Mouse (Mus musculus) heart, embryonic 12.5 days (tissue): ENCODE measurements around the gene Tapt1. TPM values are rescaled to one million over a fixed set of nuclear protein-coding genes. Genes with fewer than 3 reads are reported as not detected.

ENCODE experiments used
- ATAC-seq: fragments of 200-750 bp; cut with Nextera tagmentation; 2 replicates; pipeline ENCODE4 v1.8.0; 2017; ENCODE audit warnings: moderate TSS enrichment, moderate library complexity; ENCODE audit not compliant: insufficient number of reproducible peaks, low FRiP score
- H3K27ac ChIP-seq: fragments of 300-500 bp; sonication (generic); 2 replicates; pipeline ENCODE4 v1.5.1; 2016; ENCODE audit warnings: mild to moderate bottlenecking, moderate library complexity; ENCODE audit not compliant: poor library complexity, severe bottlenecking
- H3K27me3 ChIP-seq: fragments of 300-500 bp; sonication (generic); replicated peaks from 2 replicates; pipeline ENCODE4 v1.6.1; 2016; ENCODE audit warnings: mild to moderate bottlenecking, moderate library complexity
- H3K36me3 ChIP-seq: fragments of 300-500 bp; sonication (generic); 2 replicates; pipeline ENCODE4 v1.6.1; 2016; ENCODE audit warnings: mild to moderate bottlenecking, moderate library complexity
- H3K4me1 ChIP-seq: fragments of 300-500 bp; sonication (generic); replicated peaks from 2 replicates; pipeline ENCODE4 v1.6.1; 2016; ENCODE audit warnings: mild to moderate bottlenecking
- H3K4me2 ChIP-seq: fragments of 300-500 bp; sonication (generic); 2 replicates; pipeline ENCODE4 v1.6.1; 2016; ENCODE audit warnings: mild to moderate bottlenecking, moderate library complexity
- H3K4me3 ChIP-seq: fragments of 300-500 bp; sonication (generic); 2 replicates; pipeline ENCODE4 v1.5.1; 2016; ENCODE audit warnings: mild to moderate bottlenecking
- H3K9ac ChIP-seq: fragments of 300-500 bp; sonication (generic); 2 replicates; pipeline ENCODE4 v1.6.1; 2016; ENCODE audit warnings: mild to moderate bottlenecking, moderate library complexity
- H3K9me3 ChIP-seq: fragments of 300-500 bp; sonication (generic); replicated peaks from 2 replicates; pipeline ENCODE4 v1.6.1; 2016; ENCODE audit warnings: mild to moderate bottlenecking, moderate library complexity
- WGBS: fragments of 180-500 bp; shearing (Covaris S2); methylation state at CpG from one replicate; pipeline ENCODE4 v1.1.7; 2016; 5-methylcytosine and 5-hydroxymethylcytosine counted together
- polyA plus RNA-seq: library from polyadenylated mRNA; unstranded; fragments of >200 nt; fragmentation: Nextera tagmentation; extraction: Ambion mirVana; gene quantifications from 2 replicates; pipeline ENCODE4 v1.2.1, GENCODE M21; 2016

Gene Tapt1
- polyA plus RNA-seq, 1 experiment from 2014 or later = 32.6 TPM

GRCm38 (mm10) chr5:44252395-44252794 is 26.0 kb upstream of the Tapt1 start:
- H3K9ac ChIP-seq = no peak overlapping the region
- no peaks in the 10 kb centered on the region for H3K27me3 ChIP-seq
- no peak overlapping the region for H3K27ac ChIP-seq
- no peaks in the 10 kb centered on the region for H3K4me1 ChIP-seq
- no peak overlapping the region for H3K4me2 ChIP-seq
- no peak for ATAC-seq
- 48% methylated on average over 4 of the region's 4 CpGs for WGBS
- H3K9me3 ChIP-seq = peaks cover 3% of the 10 kb centered on the region; the same call in 1 of the 2 replicates
- no peaks in the 10 kb centered on the region for H3K36me3 ChIP-seq
- H3K4me3 ChIP-seq = no peak overlapping the region

- no peaks in the 10 kb centered on the region for H3K4me1 ChIP-seq
These were observed 24.0 kb upstream of the Tapt1 start for GRCm38 (mm10) chr5:44250211-44250955.

GRCm38 (mm10) chr5:44249363-44249762 is 22.9 kb upstream of the Tapt1 start:
- Histone ChIP-seq H3K36me3 (no peaks in the 10 kb centered on the region), H3K27ac (no peak overlapping the region), H3K27me3 (no peaks in the 10 kb centered on the region), H3K4me1 (no peaks in the 10 kb centered on the region), H3K9me3 (peaks cover 3% of the 10 kb centered on the region; the same call in 1 of the 2 replicates), H3K4me2 (no peak overlapping the region), H3K9ac (no peak overlapping the region), H3K4me3 (no peak overlapping the region)
- 62% methylated on average over 6 of the region's 6 CpGs for WGBS
- ATAC-seq = no peak

More at GRCm38 (mm10) chr5:44250211-44250955, 24.0 kb upstream of the Tapt1 start:
- no peak for ATAC-seq
- no peak overlapping the region for H3K27ac ChIP-seq
- H3K36me3 ChIP-seq = no peaks in the 10 kb centered on the region
- H3K4me2 ChIP-seq = no peak overlapping the region
- H3K9me3 ChIP-seq = peaks cover 3% of the 10 kb centered on the region; the same call in 1 of the 2 replicates
- H3K27me3 ChIP-seq = no peaks in the 10 kb centered on the region
- no peak overlapping the region for H3K9ac ChIP-seq
- no peak overlapping the region for H3K4me3 ChIP-seq
- WGBS = 80% methylated on average over 5 of the region's 5 CpGs

GRCm38 (mm10) chr5:44246493-44247217 is 20.2 kb upstream of the Tapt1 start:
- peaks cover 3% of the 10 kb centered on the region; the same call in 1 of the 2 replicates for H3K9me3 ChIP-seq
- H3K4me1 ChIP-seq = no peaks in the 10 kb centered on the region
- no peak overlapping the region for H3K9ac ChIP-seq
- H3K27me3 ChIP-seq = no peaks in the 10 kb centered on the region
- no peak overlapping the region for H3K27ac ChIP-seq
- H3K4me3 ChIP-seq = no peak overlapping the region
- no peak overlapping the region for H3K4me2 ChIP-seq
- ATAC-seq = no peak
- 32% methylated on average over 11 of the region's 11 CpGs for WGBS
- no peaks in the 10 kb centered on the region for H3K36me3 ChIP-seq

GRCm38 (mm10) chr5:44244894-44245423 is 18.5 kb upstream of the Tapt1 start:
- peaks cover 3% of the 10 kb centered on the region; the same call in 1 of the 2 replicates for H3K9me3 ChIP-seq
- H3K4me2 ChIP-seq = no peak overlapping the region
- H3K27ac ChIP-seq = no peak overlapping the region
- no peaks in the 10 kb centered on the region for H3K4me1 ChIP-seq
- no peaks in the 10 kb centered on the region for H3K27me3 ChIP-seq
- no peak for ATAC-seq
- no peak overlapping the region for H3K9ac ChIP-seq
- WGBS = 68% methylated on average over 7 of the region's 7 CpGs
- H3K36me3 ChIP-seq = no peaks in the 10 kb centered on the region
- no peak overlapping the region for H3K4me3 ChIP-seq

- H3K27ac ChIP-seq = no peak overlapping the region
- WGBS = 76% methylated on average over 4 of the region's 4 CpGs
- H3K4me2 ChIP-seq = no peak overlapping the region
- peaks cover 4% of the 10 kb centered on the region for H3K4me1 ChIP-seq
- no peak overlapping the region for H3K4me3 ChIP-seq
- no peaks in the 10 kb centered on the region for H3K27me3 ChIP-seq
- no peak for ATAC-seq
- H3K36me3 ChIP-seq = no peaks in the 10 kb centered on the region
- no peak overlapping the region for H3K9ac ChIP-seq
- H3K9me3 ChIP-seq = peaks cover 3% of the 10 kb centered on the region; the same call in 1 of the 2 replicates
These were observed 16.4 kb upstream of the Tapt1 start for GRCm38 (mm10) chr5:44242828-44243227.

GRCm38 (mm10) chr5:44241726-44242125 is 15.3 kb upstream of the Tapt1 start:
- Histone ChIP-seq H3K36me3 (no peaks in the 10 kb centered on the region), H3K4me3 (no peak overlapping the region), H3K4me2 (no peak overlapping the region), H3K4me1 (peaks cover 4% of the 10 kb centered on the region), H3K9ac (no peak overlapping the region), H3K27ac (no peak overlapping the region), H3K9me3 (no peaks in the 10 kb centered on the region), H3K27me3 (no peaks in the 10 kb centered on the region)
- 84% methylated on average over 1 of the region's 1 CpGs for WGBS
- ATAC-seq = no peak

GRCm38 (mm10) chr5:44239187-44240136 is 13.0 kb upstream of the Tapt1 start:
- no peak overlapping the region for H3K9ac ChIP-seq
- no peaks in the 10 kb centered on the region for H3K27me3 ChIP-seq
- H3K4me3 ChIP-seq = no peak overlapping the region
- no peaks in the 10 kb centered on the region for H3K36me3 ChIP-seq
- no peak overlapping the region for H3K4me2 ChIP-seq
- ATAC-seq = 0 out of 2 replicates have a peak, but pooled peaks have one; percentile 25
- H3K4me1 ChIP-seq = peaks cover 4% of the 10 kb centered on the region
- WGBS = 50% methylated on average over 7 of the region's 7 CpGs
- H3K27ac ChIP-seq = no peak overlapping the region
- no peaks in the 10 kb centered on the region for H3K9me3 ChIP-seq

GRCm38 (mm10) chr5:44238201-44238600 is 11.8 kb upstream of the Tapt1 start:
- no peaks in the 10 kb centered on the region for H3K36me3 ChIP-seq
- 79% methylated on average over 7 of the region's 7 CpGs for WGBS
- no peaks in the 10 kb centered on the region for H3K9me3 ChIP-seq
- no peak overlapping the region for H3K9ac ChIP-seq
- H3K4me3 ChIP-seq = no peak overlapping the region
- H3K27me3 ChIP-seq = no peaks in the 10 kb centered on the region
- no peak overlapping the region for H3K4me2 ChIP-seq
- no peak for ATAC-seq
- H3K27ac ChIP-seq = no peak overlapping the region
- peaks cover 4% of the 10 kb centered on the region for H3K4me1 ChIP-seq

- Histone ChIP-seq H3K4me2 (no peak overlapping the region), H3K9ac (no peak overlapping the region), H3K9me3 (no peaks in the 10 kb centered on the region), H3K27ac (no peak overlapping the region), H3K4me1 (peaks cover 4% of the 10 kb centered on the region), H3K27me3 (no peaks in the 10 kb centered on the region), H3K36me3 (no peaks in the 10 kb centered on the region), H3K4me3 (no peak overlapping the region)
- 90% methylated on average over 7 of the region's 7 CpGs for WGBS
- ATAC-seq = no peak
These were observed 8.2 kb upstream of the Tapt1 start for GRCm38 (mm10) chr5:44234606-44235005.
